8 mouse cellular contexts compared by ENCODE assay signal in the genomic region with DNA sequence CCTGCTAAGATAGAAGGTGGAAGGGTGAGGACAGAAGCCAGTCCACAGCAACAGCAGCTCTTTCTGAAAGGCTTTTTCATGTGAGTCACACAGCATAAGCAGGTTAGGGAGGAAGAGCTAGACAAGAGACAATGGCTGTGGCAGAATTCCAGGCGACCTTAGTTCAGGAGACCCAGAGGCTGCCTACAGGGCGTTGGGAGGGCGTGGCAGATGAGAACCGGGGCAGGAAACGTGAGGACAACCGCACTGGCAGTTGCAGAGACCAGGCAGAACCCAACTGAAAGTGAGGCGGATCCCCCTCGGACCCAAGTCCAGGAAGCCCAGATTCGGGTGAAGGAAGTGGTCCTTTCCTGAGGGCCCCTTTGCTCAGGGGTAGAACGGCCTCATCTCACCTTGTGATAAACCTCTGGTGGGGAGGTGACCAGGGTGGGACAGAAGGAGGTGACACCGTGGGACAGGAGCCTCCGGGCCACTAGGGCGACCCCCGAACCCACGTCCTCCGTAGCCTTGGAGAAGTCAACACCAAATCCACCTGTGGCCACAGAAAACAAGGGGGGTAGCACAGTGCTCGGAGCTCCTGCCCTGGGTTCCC. TPM values are rescaled to one million over a fixed set of nuclear protein-coding genes. Genes with fewer than 3 reads are reported as not detected.
DNase-seq lines count a peak whose midpoint lies in the region; ATAC-seq and TF ChIP-seq lines count a peak whose summit lies in the region.

No protein-coding gene starts in this region.

- H3K27me3 ChIP-seq in heart, embryonic 12.5 days (replicated peaks): no peaks in the 10 kb centered on the region

- H3K36me3 ChIP-seq in heart, embryonic 12.5 days: peaks cover 32% of the 10 kb centered on the region

- peak overlapping the region; percentile 100 for H3K4me2 ChIP-seq in heart, embryonic 12.5 days

- no peak for TF ChIP-seq CTCF in bone marrow, adult 2 months (IDR thresholded peaks at IDR 0.05; ENCODE audit: control insufficient read depth, insufficient read depth, low read length)

- WGBS in bone marrow, adult 2 months: 2% methylated on average over 17 of the region's 17 CpGs
- WGBS in heart, embryonic 12.5 days: 12% methylated on average over 17 of the region's 17 CpGs

- intact Hi-C loops in gastrocnemius, postnatal 14 days (cut with DNase I; ENCODE audit: low total_unique reads): no loop called here

- peak overlapping the region; percentile 90 for H3K4me3 ChIP-seq in bone marrow, adult 2 months (replicated peaks; ENCODE audit: control insufficient read depth, low read depth, low read length)
- peak overlapping the region; percentile 95 for H3K4me3 ChIP-seq in heart, embryonic 12.5 days

- H3K9ac ChIP-seq in heart, embryonic 12.5 days: peak overlapping the region; percentile 90

- H3K4me1 ChIP-seq in bone marrow, adult 2 months (ENCODE audit: control insufficient read depth, insufficient read depth, low read length): peaks cover 9% of the 10 kb centered on the region
- peaks cover 31% of the 10 kb centered on the region for H3K4me1 ChIP-seq in heart, embryonic 12.5 days (replicated peaks)

- peak overlapping the region; percentile 94 for H3K27ac ChIP-seq in bone marrow, adult 2 months (ENCODE audit: control insufficient read depth, insufficient read depth, low read depth, low read length, poor library complexity)
- H3K27ac ChIP-seq in heart, embryonic 12.5 days (ENCODE audit: poor library complexity, severe bottlenecking): peak overlapping the region; percentile 91; the same call in 1 of the 2 replicates

- no peak for TF ChIP-seq POLR2A in bone marrow, adult 2 months (IDR thresholded peaks at IDR 0.05; ENCODE audit: borderline replicate concordance, control insufficient read depth, low read depth, low read length)

- DNase-seq in heart, adult 11 months: peak; percentile 96
- no peak for DNase-seq in heart, adult 9 months (ENCODE audit: low spot score in 2 of 2)
- DNase-seq in kidney, postnatal 10 days: peak; percentile 82
- DNase-seq in gastrocnemius, postnatal 14 days: no peak
- no peak for DNase-seq in c-Kit-positive CD71-positive TER-119-positive erythroid progenitor cells, embryonic 14.5 days (ENCODE audit: low spot score)

- no peak; the same call in none of the 2 replicates for ATAC-seq in heart, embryonic 12.5 days (ENCODE audit: insufficient number of reproducible peaks, low FRiP score)
- peak; percentile 36 for ATAC-seq in megakaryocyte, adult 5-6 weeks (ENCODE audit: poor library complexity, severe bottlenecking)

- H3K9me3 ChIP-seq in heart, embryonic 12.5 days (replicated peaks): no peaks in the 10 kb centered on the region

RNA-seq across cellular contexts. Expression of gene Amdhd2, which starts 0.9 kb away (rescaled TPM):
- polyA plus RNA-seq in bone marrow, adult 2 months (2011; ENCODE audit: insufficient read depth, insufficient read length, low replicate concordance, missing spikeins): 24.9 and 57.8 TPM in 2 replicates
- polyA plus RNA-seq in heart, embryonic 12.5 days (2016; fragmentation: Nextera tagmentation; extraction: Ambion mirVana): 28.1 and 28.8 TPM in 2 replicates
- total RNA-seq in megakaryocyte, adult 5-6 weeks (2015): 28.8 and 36.3 TPM in 2 replicates
- 44.4 and 68.1 TPM in 2 replicates for total RNA-seq in megakaryocyte, adult 5-6 weeks (2017)
- total RNA-seq in gastrocnemius, postnatal 14 days (2021): 10 to 100 TPM in 1 of 2 experiments, 1 to 10 TPM in 1; 9.5 to 13.5 TPM

RNA-seq across cellular contexts. Expression of gene Atp6v0c, which starts 6.8 kb away (rescaled TPM):
- 159 and 256 TPM in 2 replicates for polyA plus RNA-seq in bone marrow, adult 2 months (2011; ENCODE audit: insufficient read depth, insufficient read length, low replicate concordance, missing spikeins)
- polyA plus RNA-seq in heart, embryonic 12.5 days (2016; fragmentation: Nextera tagmentation; extraction: Ambion mirVana): 534 and 535 TPM in 2 replicates
- total RNA-seq in megakaryocyte, adult 5-6 weeks (2015): 468 and 476 TPM in 2 replicates
- 175 and 180 TPM in 2 replicates for total RNA-seq in megakaryocyte, adult 5-6 weeks (2017)
- 100 to 1,000 TPM; 167 to 178 TPM for total RNA-seq in gastrocnemius, postnatal 14 days (2021)

RNA-seq across cellular contexts. Expression of gene Pdpk1, which starts 12.0 kb away (rescaled TPM):
- polyA plus RNA-seq in bone marrow, adult 2 months (2011; ENCODE audit: insufficient read depth, insufficient read length, low replicate concordance, missing spikeins): 15.7 and 18.7 TPM in 2 replicates
- 46.9 and 48.6 TPM in 2 replicates for polyA plus RNA-seq in heart, embryonic 12.5 days (2016; fragmentation: Nextera tagmentation; extraction: Ambion mirVana)
- total RNA-seq in megakaryocyte, adult 5-6 weeks (2015): 45.4 and 51.3 TPM in 2 replicates
- 50.6 and 57.7 TPM in 2 replicates for total RNA-seq in megakaryocyte, adult 5-6 weeks (2017)
- 10 to 100 TPM; 39.5 to 41.3 TPM for total RNA-seq in gastrocnemius, postnatal 14 days (2021)

RNA-seq across cellular contexts. Expression of gene Tbc1d24, which starts 42.7 kb away (rescaled TPM):
- 4.2 and 10.6 TPM in 2 replicates for polyA plus RNA-seq in bone marrow, adult 2 months (2011; ENCODE audit: insufficient read depth, insufficient read length, low replicate concordance, missing spikeins)
- polyA plus RNA-seq in heart, embryonic 12.5 days (2016; fragmentation: Nextera tagmentation; extraction: Ambion mirVana): 5.1 and 5.3 TPM in 2 replicates
- total RNA-seq in megakaryocyte, adult 5-6 weeks (2015): 5.5 and 11.8 TPM in 2 replicates
- 4.0 and 4.6 TPM in 2 replicates for total RNA-seq in megakaryocyte, adult 5-6 weeks (2017)
- 1 to 10 TPM; 3.4 to 3.5 TPM for total RNA-seq in gastrocnemius, postnatal 14 days (2021)

RNA-seq across cellular contexts. Expression of gene Ntn3, which starts 46.7 kb away (rescaled TPM):
- 0.27 and 0.37 TPM in 2 replicates for polyA plus RNA-seq in bone marrow, adult 2 months (2011; ENCODE audit: insufficient read depth, insufficient read length, low replicate concordance, missing spikeins)
- polyA plus RNA-seq in heart, embryonic 12.5 days (2016; fragmentation: Nextera tagmentation; extraction: Ambion mirVana): 2.0 and 2.6 TPM in 2 replicates
- 0.11 TPM in 1 of 2 replicates, not detected in the other for total RNA-seq in megakaryocyte, adult 5-6 weeks (2015)
- total RNA-seq in megakaryocyte, adult 5-6 weeks (2017): 0.08 TPM in 1 of 2 replicates, not detected in the other
- total RNA-seq in gastrocnemius, postnatal 14 days (2021): 1 to 10 TPM in 1 of 2 experiments, under 1 TPM in 1; 0.86 to 1.1 TPM

Comparison
In these comparisons a context has a peak if more than half of its experiments do, and no peak if none do; other contexts are left out.
1. DNase-seq: peak in heart, adult 11 months (single experiment) and kidney, postnatal 10 days (single experiment); none in heart, adult 9 months (0 of 2), gastrocnemius, postnatal 14 days (single experiment) and c-Kit-positive CD71-positive TER-119-positive erythroid progenitor cells, embryonic 14.5 days (single experiment).